ENCODE assay signal across 19 mouse cellular contexts in genomic region chr4:82431831-82432230, GRCm38 (mm10).
A peak's percentile ranks its signal among the peaks of the same experiment; 100 is the strongest.
DNase-seq lines count a peak whose midpoint lies in the region; ATAC-seq and TF ChIP-seq lines count a peak whose summit lies in the region.
"Had no signal": no experiment of that assay in that cellular context is flagged by ENCODE, and none has a peak within 500 bp of the region (broad histone marks: within the 10 kb centered on the region; RNA-seq: fewer than 3 reads in every experiment).

No protein-coding gene starts in this region.

- intact Hi-C loops in heart, postnatal 36 days (cut with DNase I): no loop called here
- intact Hi-C loops in left cerebral cortex, postnatal 36 days (cut with DNase I): no loop called here

- no peak for TF ChIP-seq CTCF in layer of hippocampus, adult 2 months (conservative IDR thresholded peaks at IDR 0.05)

- no peak for ATAC-seq in frontal cortex, adult (ENCODE audit: low TSS enrichment)
- ATAC-seq: forebrain, embryonic 15.5 days; intestine, embryonic 15.5 days had no signal

- H3K4me3 ChIP-seq in layer of hippocampus, adult 2 months: no peak overlapping the region
- no peak overlapping the region for H3K4me3 ChIP-seq in brown adipose tissue, adult 24 weeks (ENCODE audit: insufficient read depth, low read depth, low read length)
- H3K4me3 ChIP-seq: forebrain, embryonic 15.5 days; intestine, embryonic 15.5 days; liver, embryonic 13.5 days had no signal

- peaks cover 27% of the 10 kb centered on the region for H3K4me1 ChIP-seq in brown adipose tissue, adult 24 weeks (ENCODE audit: control insufficient read depth, insufficient read depth, insufficient read length, low read length)

- peak; percentile 49 for DNase-seq in heart, adult 8-10 months (ENCODE audit: low spot score)
- DNase-seq in heart, postnatal 36 days: no peak
- DNase-seq in layer of hippocampus, adult 2 months (ENCODE audit: low spot score in 2 of 2): no peak
- DNase-seq in layer of hippocampus, postnatal 25 days (ENCODE audit: extremely low spot score in 1 of 2, low spot score in 1 of 2): no peak
- peak; percentile 28 to 49 for DNase-seq in kidney, postnatal 25 days
- DNase-seq in left cerebral cortex, postnatal 36 days (ENCODE audit: low spot score in 2 of 2): no peak
- DNase-seq: adrenal gland, postnatal 25 days; cerebellum, adult 11-12 months; cerebellum, postnatal 25 days; embryo, embryonic 11 days; heart, postnatal 14 days; liver, embryonic 13.5 days; right cerebral cortex, postnatal 4 days; thymus, adult 2 months had no signal

- 0 out of 2 replicates have a peak overlapping the region, but pooled peaks have one; percentile 11 for H3K27ac ChIP-seq in layer of hippocampus, adult 2 months
- peak overlapping the region; percentile 81 for H3K27ac ChIP-seq in brown adipose tissue, adult 24 weeks (replicated peaks; ENCODE audit: low read depth, low read length)
- H3K27ac ChIP-seq: forebrain, embryonic 15.5 days; hindbrain, embryonic 14.5 days; intestine, embryonic 15.5 days; liver, embryonic 13.5 days had no signal

Comparison
In these comparisons a context has a peak if more than half of its experiments do, and no peak if none do; other contexts are left out.
1. DNase-seq: peak in heart, adult 8-10 months (single experiment) and kidney, postnatal 25 days (2 of 2); none in heart, postnatal 36 days (0 of 2), layer of hippocampus, adult 2 months (0 of 2), layer of hippocampus, postnatal 25 days (0 of 2) and left cerebral cortex, postnatal 36 days (0 of 2).